Mouse (Mus musculus): ENCODE measurements at regions not wholly inside any gene's neighbourhood (a gene's known extent, or its start where the extent isn't known, plus 50 kb on each side); places are given as distances from the start of the nearest gene placed in this dataset.

GRCm38 (mm10) chr3:127995678-127996077 is 99.6 kb upstream of the Fam241a start:
- WGBS: 68% methylated on average over 7 of the region's 7 CpGs
- Histone ChIP-seq H3K9me3 (no peaks in the 10 kb centered on the region), H3K4me1 (no peaks in the 10 kb centered on the region), H3K36me3 (replicated peaks) (no peaks in the 10 kb centered on the region), H3K4me3 (no peak overlapping the region), H3K27ac (replicated peaks) (no peak overlapping the region), H3K27me3 (replicated peaks; ENCODE audit: low read depth, poor library complexity, severe bottlenecking) (no peaks in the 10 kb centered on the region)
- DNase-seq (ENCODE audit: low spot score): no peak

GRCm38 (mm10) chr3:127987583-127987982 is 91.5 kb upstream of the Fam241a start:
- DNase-seq (ENCODE audit: low spot score): no peak
- no peaks in the 10 kb centered on the region for H3K4me1 ChIP-seq
- H3K27ac ChIP-seq (replicated peaks): no peak overlapping the region
- 59% methylated on average over 6 of the region's 6 CpGs for WGBS
- no peaks in the 10 kb centered on the region for H3K36me3 ChIP-seq (replicated peaks)
- no peaks in the 10 kb centered on the region for H3K9me3 ChIP-seq
- no peak overlapping the region for H3K4me3 ChIP-seq
- no peaks in the 10 kb centered on the region for H3K27me3 ChIP-seq (replicated peaks; ENCODE audit: low read depth, poor library complexity, severe bottlenecking)

GRCm38 (mm10) chr3:127985165-127985564 is 89.0 kb upstream of the Fam241a start:
- no peak for DNase-seq (ENCODE audit: low spot score)
- Histone ChIP-seq H3K27me3 (replicated peaks; ENCODE audit: low read depth, poor library complexity, severe bottlenecking) (no peaks in the 10 kb centered on the region), H3K36me3 (replicated peaks) (no peaks in the 10 kb centered on the region), H3K4me1 (no peaks in the 10 kb centered on the region), H3K4me3 (no peak overlapping the region), H3K9me3 (no peaks in the 10 kb centered on the region), H3K27ac (replicated peaks) (no peak overlapping the region)
- 88% methylated on average over 3 of the region's 3 CpGs for WGBS

- no peaks in the 10 kb centered on the region for H3K36me3 ChIP-seq (replicated peaks)
- DNase-seq (ENCODE audit: low spot score): no peak
- no peak overlapping the region for H3K27ac ChIP-seq (replicated peaks)
- H3K27me3 ChIP-seq (replicated peaks; ENCODE audit: low read depth, poor library complexity, severe bottlenecking): no peaks in the 10 kb centered on the region
- H3K4me1 ChIP-seq: no peaks in the 10 kb centered on the region
- WGBS: 73% methylated on average over 6 of the region's 6 CpGs
- no peak overlapping the region for H3K4me3 ChIP-seq
- no peaks in the 10 kb centered on the region for H3K9me3 ChIP-seq
These were observed 81.1 kb upstream of the Fam241a start for GRCm38 (mm10) chr3:127977240-127977639.

GRCm38 (mm10) chr3:127970891-127971290 is 74.8 kb upstream of the Fam241a start:
- DNase-seq (ENCODE audit: low spot score): peak; percentile 76
- H3K4me1 ChIP-seq: no peaks in the 10 kb centered on the region
- WGBS: 6% methylated on average over 5 of the region's 5 CpGs
- no peak overlapping the region for H3K27ac ChIP-seq (replicated peaks)
- no peak overlapping the region for H3K4me3 ChIP-seq
- no peaks in the 10 kb centered on the region for H3K9me3 ChIP-seq
- no peaks in the 10 kb centered on the region for H3K27me3 ChIP-seq (replicated peaks; ENCODE audit: low read depth, poor library complexity, severe bottlenecking)
- no peaks in the 10 kb centered on the region for H3K36me3 ChIP-seq (replicated peaks)

- no peak overlapping the region for H3K27ac ChIP-seq (replicated peaks)
- no peak for DNase-seq (ENCODE audit: low spot score)
- 79% methylated on average over 10 of the region's 10 CpGs for WGBS
- no peaks in the 10 kb centered on the region for H3K9me3 ChIP-seq
- no peaks in the 10 kb centered on the region for H3K27me3 ChIP-seq (replicated peaks; ENCODE audit: low read depth, poor library complexity, severe bottlenecking)
- H3K36me3 ChIP-seq (replicated peaks): no peaks in the 10 kb centered on the region
- no peaks in the 10 kb centered on the region for H3K4me1 ChIP-seq
- H3K4me3 ChIP-seq: no peak overlapping the region
These were observed 71.0 kb upstream of the Fam241a start for GRCm38 (mm10) chr3:127967170-127967569.

GRCm38 (mm10) chr3:127966214-127966613 is 70.1 kb upstream of the Fam241a start:
- Histone ChIP-seq H3K4me3 (no peak overlapping the region), H3K27ac (replicated peaks) (no peak overlapping the region), H3K27me3 (replicated peaks; ENCODE audit: low read depth, poor library complexity, severe bottlenecking) (no peaks in the 10 kb centered on the region), H3K36me3 (replicated peaks) (no peaks in the 10 kb centered on the region), H3K9me3 (no peaks in the 10 kb centered on the region), H3K4me1 (no peaks in the 10 kb centered on the region)
- 90% methylated on average over 4 of the region's 4 CpGs for WGBS
- DNase-seq (ENCODE audit: low spot score): no peak

GRCm38 (mm10) chr3:127958919-127959684 is 63.0 kb upstream of the Fam241a start:
- Histone ChIP-seq H3K36me3 (replicated peaks) (no peaks in the 10 kb centered on the region), H3K4me3 (no peak overlapping the region), H3K27ac (replicated peaks) (no peak overlapping the region), H3K4me1 (0 out of 2 replicates have a peak, but pooled peaks cover 5% of the 10 kb centered on the region), H3K9me3 (no peaks in the 10 kb centered on the region), H3K27me3 (replicated peaks; ENCODE audit: low read depth, poor library complexity, severe bottlenecking) (no peaks in the 10 kb centered on the region)
- DNase-seq (ENCODE audit: low spot score): no peak
- 35% methylated on average over 13 of the region's 13 CpGs for WGBS

- Histone ChIP-seq H3K9me3 (no peaks in the 10 kb centered on the region), H3K27ac (replicated peaks) (no peak overlapping the region), H3K4me3 (no peak overlapping the region), H3K4me1 (0 out of 2 replicates have a peak, but pooled peaks cover 5% of the 10 kb centered on the region), H3K27me3 (replicated peaks; ENCODE audit: low read depth, poor library complexity, severe bottlenecking) (0 out of 2 replicates have a peak, but pooled peaks cover 3% of the 10 kb centered on the region), H3K36me3 (replicated peaks) (no peaks in the 10 kb centered on the region)
- 92% methylated on average over 4 of the region's 4 CpGs for WGBS
- no peak for DNase-seq (ENCODE audit: low spot score)
These were observed 58.7 kb upstream of the Fam241a start for GRCm38 (mm10) chr3:127954856-127955255.

- Histone ChIP-seq H3K36me3 (replicated peaks) (no peaks in the 10 kb centered on the region), H3K27ac (replicated peaks) (no peak overlapping the region), H3K4me3 (no peak overlapping the region), H3K9me3 (no peaks in the 10 kb centered on the region), H3K27me3 (replicated peaks; ENCODE audit: low read depth, poor library complexity, severe bottlenecking) (peaks cover 3% of the 10 kb centered on the region; the same call in 1 of the 2 replicates), H3K4me1 (no peaks in the 10 kb centered on the region)
- DNase-seq (ENCODE audit: low spot score): no peak
- WGBS: 88% methylated on average over 4 of the region's 4 CpGs
These were observed 57.5 kb upstream of the Fam241a start for GRCm38 (mm10) chr3:127953610-127954009.

- H3K36me3 ChIP-seq (replicated peaks): no peaks in the 10 kb centered on the region
- no peak overlapping the region for H3K27ac ChIP-seq (replicated peaks)
- no peaks in the 10 kb centered on the region for H3K9me3 ChIP-seq
- 42% methylated on average over 6 of the region's 6 CpGs for WGBS
- no peaks in the 10 kb centered on the region for H3K4me1 ChIP-seq
- H3K27me3 ChIP-seq (replicated peaks; ENCODE audit: low read depth, poor library complexity, severe bottlenecking): peaks cover 3% of the 10 kb centered on the region
- H3K4me3 ChIP-seq: no peak overlapping the region
- peak; percentile 22 for DNase-seq (ENCODE audit: low spot score)
These were observed 52.9 kb upstream of the Fam241a start for GRCm38 (mm10) chr3:127948898-127949620.

GRCm38 (mm10) chr3:127948326-127948725 is 52.2 kb upstream of the Fam241a start:
- no peak for DNase-seq (ENCODE audit: low spot score)
- Histone ChIP-seq H3K27ac (replicated peaks) (no peak overlapping the region), H3K4me3 (no peak overlapping the region), H3K36me3 (replicated peaks) (no peaks in the 10 kb centered on the region), H3K4me1 (no peaks in the 10 kb centered on the region), H3K9me3 (no peaks in the 10 kb centered on the region), H3K27me3 (replicated peaks; ENCODE audit: low read depth, poor library complexity, severe bottlenecking) (peaks cover 3% of the 10 kb centered on the region)
- 86% methylated on average over 5 of the region's 5 CpGs for WGBS

Measured in embryonic facial prominence, embryonic 10.5 days (tissue).